Mouse (Mus musculus) cerebellum, adult 8-10 months (tissue): ENCODE measurements around the gene 9430097D07Rik.

Experiments used
- DNase-seq: peaks from one replicate; pipeline ENCODE4 v3.0.0; 2022

9430097D07Rik gene

GRCm38 (mm10) chr2:32575586-32576160 is at the start of gene 9430097D07Rik:
9430097D07Rik (minus strand) TSS chr2:32575684.
- DNase-seq = peak; percentile 76

- no peak for DNase-seq
Measured at GRCm38 (mm10) chr2:32624111-32624748, 48.7 kb upstream of the 9430097D07Rik start.

DNA sequence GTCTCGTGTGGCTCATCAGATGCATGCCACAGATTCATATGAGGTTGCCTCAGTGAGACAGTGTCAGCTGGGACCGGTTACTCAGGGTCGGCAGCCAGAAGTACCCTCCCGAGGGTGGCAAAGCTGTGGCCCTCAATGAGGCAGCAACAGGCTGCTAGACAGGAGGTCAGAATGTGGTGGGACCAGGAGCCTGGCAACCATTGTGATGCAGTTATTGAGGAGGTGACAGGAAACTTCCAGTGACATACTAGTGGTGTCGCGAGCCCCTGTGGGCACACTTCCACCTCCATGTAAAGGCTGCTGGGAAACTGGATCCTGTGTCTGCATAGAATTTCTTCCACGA is 46.0 kb upstream of the 9430097D07Rik start, which contains the start of gene Ak1:
Gene Ak1 (plus strand): TSS at position 242 of the 343 bp plus-strand sequence.
- no peak for DNase-seq

DNA sequence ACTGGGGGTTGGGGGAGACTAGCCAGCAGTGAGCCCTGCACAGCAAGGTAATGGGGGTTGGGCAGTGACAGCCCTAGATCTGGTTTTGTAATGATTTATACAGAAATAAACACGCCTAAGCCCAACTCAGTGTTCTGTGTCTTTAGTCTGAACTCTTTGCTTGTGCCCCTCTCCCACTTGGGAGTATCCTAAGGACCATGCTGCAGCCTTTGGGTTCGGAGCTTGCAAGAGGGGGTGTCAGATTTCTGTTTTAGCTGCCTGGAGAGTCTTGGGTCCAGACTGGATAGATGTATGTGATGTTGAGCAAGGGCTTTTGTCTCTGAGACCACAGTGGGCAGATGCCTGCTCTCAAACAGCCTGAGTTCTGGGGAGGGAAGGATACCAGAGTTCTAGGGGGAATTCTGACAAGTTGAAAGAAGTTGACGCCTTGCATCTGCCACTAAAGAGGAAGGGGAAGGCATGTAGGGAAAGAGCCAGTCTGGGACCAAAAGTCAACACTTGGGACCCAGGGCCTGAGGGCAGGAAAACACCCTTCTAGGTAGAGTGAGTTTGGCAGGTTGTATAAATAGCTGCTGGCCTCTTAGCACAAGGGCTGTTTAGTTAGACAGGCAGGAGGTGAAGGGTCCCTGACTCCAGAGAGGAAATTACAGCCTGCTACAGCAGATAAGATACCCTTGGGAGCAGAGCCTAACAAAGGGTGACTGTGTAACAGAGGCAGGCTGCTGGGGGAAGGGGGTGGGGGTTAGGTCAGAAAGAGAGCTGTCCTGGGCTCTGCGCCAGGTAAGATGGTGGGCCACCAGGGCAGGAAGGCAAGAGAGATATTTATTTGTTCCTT is 45.4 kb upstream of the 9430097D07Rik start:
- DNase-seq = no peak

DNA sequence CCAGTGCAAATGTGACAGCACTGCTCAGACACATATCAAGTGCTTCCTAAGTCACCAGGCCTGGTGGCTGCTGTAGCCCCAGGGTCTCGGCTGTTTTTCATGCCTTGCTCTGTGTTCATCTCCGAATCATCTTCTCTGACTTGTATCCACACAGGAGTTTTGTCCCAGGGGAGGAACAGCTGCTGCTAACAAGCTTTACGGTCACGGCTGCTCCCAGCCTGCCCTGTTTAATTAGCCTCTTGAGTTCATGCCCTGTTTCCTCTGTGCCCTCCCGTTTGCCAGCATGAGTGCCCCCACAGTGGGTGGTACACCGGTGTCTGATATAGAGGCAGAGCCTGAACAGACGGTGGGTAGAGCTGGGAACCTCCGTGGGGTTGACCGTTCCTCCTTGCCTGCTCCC is 42.6 kb upstream of the 9430097D07Rik start:
- DNase-seq = no peak

GRCm38 (mm10) chr2:32617601-32618000 is 42.1 kb upstream of the 9430097D07Rik start:
- DNase-seq = no peak

GRCm38 (mm10) chr2:32617109-32617508 is 41.6 kb upstream of the 9430097D07Rik start:
- no peak for DNase-seq

- no peak for DNase-seq
Measured at GRCm38 (mm10) chr2:32612274-32612673, 36.8 kb upstream of the 9430097D07Rik start.

DNA sequence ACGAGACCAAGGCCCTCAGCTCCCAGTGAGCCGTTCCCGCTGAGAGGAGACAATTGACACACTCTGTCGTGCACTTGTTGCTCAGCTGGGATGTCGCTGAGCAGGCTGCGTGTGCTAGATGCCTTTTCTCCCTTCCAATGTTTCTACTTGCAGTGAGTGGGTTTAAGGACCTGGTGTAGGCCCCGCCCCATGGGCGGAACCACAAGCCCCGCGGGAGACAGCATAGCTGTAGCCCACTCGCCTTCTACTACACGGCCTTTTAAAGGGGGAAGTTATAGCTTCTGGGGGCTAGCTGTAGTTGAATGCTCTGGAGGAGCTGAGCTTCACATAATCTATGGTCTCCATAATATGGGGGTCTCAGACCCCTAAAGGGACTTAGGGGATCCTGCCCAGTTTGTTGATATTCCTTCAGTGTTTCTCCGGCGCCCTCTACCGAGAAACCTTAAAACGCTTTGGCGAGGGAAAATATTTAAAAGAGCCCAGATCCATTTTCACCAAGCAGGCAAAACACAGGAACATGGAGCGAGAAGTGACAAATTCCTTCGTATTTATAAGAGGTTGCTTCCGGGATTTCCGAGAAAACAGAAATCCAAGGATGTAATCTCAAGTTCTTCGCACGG is 35.2 kb upstream of the 9430097D07Rik start:
- peak; percentile 45 for DNase-seq

GRCm38 (mm10) chr2:32608778-32609435 is 33.4 kb upstream of the 9430097D07Rik start:
- DNase-seq = no peak

DNA sequence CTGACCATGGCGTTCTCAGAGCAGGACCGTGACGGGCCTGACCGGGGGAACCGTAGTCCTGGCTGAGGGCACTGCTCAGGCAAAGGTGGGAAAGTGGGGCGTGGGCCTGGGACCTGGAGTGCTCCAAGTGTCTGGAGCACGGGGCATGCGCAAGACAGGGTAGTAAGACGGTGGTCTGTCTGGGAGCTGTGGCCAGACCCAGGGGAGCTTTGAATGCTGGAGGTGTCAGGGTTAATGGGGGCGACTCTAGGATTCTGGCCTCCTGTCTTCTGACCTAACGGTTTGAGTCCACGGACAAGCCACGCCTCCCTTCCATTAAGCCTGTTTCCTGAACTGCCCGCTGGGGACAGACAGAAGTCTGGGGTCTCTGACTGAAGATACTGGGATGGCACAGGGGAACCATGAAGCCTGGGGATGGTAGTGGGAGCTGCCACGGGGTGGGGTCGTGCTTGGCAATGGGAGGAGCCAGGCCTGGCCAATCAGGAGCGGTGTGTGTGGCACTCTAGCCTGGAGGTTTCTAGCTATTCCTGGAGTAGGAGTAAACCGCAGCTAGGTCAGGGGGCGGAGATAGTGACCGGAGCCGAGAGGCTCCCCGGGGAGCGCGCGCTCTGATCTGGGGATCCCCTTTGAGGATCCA is 32.8 kb upstream of the 9430097D07Rik start:
- peak; percentile 65 for DNase-seq

- peak; percentile 61 for DNase-seq
Measured at GRCm38 (mm10) chr2:32607262-32607947, 31.9 kb upstream of the 9430097D07Rik start.

- peak; percentile 87 for DNase-seq
Measured at GRCm38 (mm10) chr2:32606161-32607142, 31.0 kb upstream of the 9430097D07Rik start.

DNA sequence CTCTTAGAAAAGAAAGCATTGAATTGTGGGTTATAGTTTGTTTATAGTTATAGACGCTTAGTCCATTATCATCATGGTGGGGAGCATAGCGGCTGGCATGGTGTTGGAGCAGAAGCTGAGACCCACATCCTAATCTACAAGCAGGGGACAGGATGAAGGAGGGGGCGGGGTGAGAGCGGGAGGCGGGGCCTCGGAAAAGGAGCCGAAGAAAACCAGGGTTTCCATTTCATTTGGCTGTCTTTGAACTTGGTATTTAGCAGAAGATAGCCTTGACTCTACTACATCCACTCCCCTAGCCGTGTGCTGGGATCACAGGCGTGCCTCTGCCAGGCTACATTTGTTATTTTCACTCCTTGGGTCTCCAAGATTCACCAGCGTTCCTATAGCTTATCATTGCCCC is 29.1 kb upstream of the 9430097D07Rik start:
- no peak for DNase-seq

DNA sequence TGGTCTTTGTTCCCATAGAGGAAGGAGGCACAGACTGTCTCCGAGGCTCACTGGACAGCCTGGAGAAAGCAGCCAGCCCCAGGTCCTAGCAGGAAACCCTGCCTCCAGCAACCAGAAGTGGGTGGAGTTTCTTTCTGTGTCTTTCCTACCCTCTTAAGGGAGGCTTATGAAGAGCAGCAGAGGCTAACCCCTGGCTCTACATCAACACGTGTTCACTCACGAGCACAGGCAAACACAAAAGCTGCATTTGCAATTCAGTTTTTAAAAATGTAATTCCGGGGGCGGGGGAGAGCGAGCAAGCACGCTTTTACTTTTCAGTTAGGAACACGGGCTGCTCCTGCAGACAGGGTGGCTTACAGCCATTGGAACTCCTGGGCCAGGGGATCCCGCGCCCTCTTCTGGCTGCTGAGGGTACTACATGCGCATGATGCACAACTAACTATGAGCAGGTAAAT is 27.1 kb upstream of the 9430097D07Rik start:
- peak; percentile 94 for DNase-seq

DNA sequence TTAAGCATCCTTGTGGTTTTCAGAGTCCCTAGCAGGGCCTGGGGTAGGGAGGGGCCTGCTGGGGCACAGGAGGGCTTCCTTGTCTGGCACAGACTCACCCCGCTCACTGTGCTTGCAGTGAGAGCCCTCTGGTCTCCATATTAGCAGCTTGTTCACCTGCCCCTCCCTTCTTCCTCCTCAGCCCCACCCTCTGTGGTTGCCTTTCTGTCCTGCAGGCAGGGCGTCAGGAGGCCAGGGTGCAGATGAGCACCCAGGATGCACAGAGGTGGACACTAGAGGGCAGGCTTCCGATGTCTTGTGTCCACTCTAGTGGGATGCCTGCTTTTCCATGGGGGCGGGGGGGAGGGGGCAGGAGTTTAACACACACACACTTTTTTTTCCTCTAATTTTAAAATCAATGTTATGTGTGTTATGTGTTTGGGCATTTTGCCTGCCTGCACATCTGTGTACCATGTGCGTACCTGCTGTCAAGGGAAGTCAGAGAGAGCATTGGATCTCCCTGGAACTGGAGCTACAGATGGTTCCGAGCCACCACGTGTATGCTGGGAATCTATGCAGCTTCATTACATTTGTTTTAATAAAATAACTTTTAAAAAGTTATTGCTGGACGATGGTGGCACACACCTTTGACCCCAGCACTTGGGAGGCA is 26.1 kb upstream of the 9430097D07Rik start:
- DNase-seq = peak; percentile 55

DNA sequence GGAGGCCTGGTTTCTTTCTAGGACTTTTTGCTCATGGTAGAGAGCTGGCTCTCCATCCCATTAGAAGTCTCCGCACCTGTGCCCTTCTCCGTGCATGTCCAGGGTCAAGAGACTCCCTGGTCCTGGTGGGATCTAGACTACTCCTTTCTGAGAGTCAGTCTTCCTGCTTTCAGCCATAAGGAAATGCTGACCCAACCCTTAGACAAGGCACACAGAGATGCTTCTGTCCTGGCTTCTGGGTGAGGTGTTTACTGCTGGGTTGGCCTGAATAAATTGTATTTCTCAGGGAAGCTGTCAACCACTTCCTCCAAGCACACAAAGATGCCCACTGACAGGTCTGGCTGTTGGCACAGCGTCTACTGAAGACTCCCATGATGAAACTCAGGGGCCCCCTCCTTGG is 23.9 kb upstream of the 9430097D07Rik start, which contains the start of gene St6galnac6:
Gene St6galnac6 (plus strand): TSS at position 301 of the 400 bp plus-strand sequence.
- DNase-seq = no peak

GRCm38 (mm10) chr2:32598506-32598905 is 23.0 kb upstream of the 9430097D07Rik start:
- DNase-seq = peak; percentile 68

DNA sequence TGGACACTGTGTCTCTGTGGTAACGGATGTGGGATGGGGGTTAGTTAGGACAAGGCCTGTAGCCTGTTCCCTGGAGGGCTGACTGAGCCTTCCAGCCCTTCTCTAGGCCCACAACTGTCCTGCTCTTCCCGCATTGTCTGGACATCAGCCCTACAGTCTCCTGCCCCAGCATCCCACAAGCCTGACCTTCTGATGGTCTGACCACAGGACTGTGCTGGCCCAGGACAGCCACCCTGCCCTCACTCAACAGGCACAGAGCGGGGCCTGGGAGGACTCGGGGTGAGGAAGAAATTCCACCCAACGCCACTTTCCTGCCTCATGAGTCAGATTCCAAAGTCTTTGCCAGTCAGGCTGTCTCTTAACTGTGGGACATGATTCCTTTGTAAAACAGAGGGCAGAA is 22.2 kb upstream of the 9430097D07Rik start:
- peak; percentile 37 for DNase-seq

- DNase-seq = no peak
Measured at GRCm38 (mm10) chr2:32597248-32597647, 21.8 kb upstream of the 9430097D07Rik start.
